Mouse (Mus musculus): ENCODE measurements at regions not wholly inside any gene's neighbourhood (a gene's known extent, or its start where the extent isn't known, plus 50 kb on each side); places are given as distances from the start of the nearest gene placed in this dataset.
A peak's percentile ranks its signal among the peaks of the same experiment; 100 is the strongest.

DNA sequence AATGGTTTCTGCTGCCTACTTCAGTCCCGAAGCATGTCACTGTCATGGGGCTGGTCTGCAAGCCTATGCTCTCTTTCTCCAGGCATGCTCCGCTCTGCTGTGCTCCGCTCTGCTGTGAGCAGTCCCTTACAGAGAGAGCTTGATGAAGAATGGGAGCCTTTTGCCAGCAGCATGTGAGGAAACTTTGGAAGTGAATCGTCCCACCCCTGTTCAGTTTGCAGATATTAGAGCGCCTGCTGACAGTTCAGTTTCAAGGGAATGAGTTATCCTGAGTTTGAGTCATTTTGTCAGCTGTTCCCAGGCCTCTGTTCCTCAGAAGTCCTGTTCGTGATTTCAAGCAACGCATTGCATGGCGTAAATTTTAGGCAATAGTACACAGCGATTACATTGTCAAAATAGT is 173.6 kb downstream of the Gm19410 start:
- DNase-seq = no peak

DNA sequence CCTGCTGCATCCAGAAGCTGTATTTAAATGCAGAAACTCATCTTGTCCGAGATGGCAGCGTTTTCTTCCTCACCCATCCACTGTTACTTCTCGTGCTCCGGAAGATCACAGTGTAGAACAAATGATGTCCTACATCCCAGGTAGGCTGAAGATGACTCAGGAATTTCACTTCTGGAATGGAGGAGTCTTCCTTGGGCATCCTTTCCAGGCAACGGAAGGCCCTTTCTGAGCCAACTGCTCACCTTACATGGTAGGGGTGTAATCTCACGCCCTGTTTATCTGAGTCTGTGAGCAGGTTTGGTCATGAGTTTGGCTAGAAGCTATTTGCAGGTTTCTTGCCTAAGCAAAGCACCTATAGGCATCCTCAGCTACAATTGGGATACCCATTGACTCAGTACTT is 176.9 kb downstream of the Gm19410 start:
- DNase-seq = no peak

DNA sequence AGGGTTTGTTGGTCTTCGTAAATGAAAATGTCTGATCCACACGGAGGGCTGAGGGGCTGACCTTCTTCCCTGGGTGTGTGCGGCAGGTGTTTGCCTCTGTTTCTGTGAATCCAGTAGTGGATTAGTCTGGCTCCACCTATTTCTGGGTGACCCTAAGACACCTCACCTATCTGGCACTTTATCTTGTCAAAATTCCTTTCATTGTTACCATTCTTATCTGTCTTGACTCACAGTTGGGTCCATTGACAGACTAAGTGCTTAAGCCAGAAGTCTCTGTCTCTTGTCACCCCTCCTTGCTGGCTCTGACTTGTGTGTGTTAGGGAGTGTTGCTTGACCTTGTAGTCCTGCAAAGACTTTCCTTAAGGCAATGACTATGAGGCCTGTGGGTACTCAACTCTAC is 178.1 kb downstream of the Gm19410 start:
- no peak for DNase-seq

DNA sequence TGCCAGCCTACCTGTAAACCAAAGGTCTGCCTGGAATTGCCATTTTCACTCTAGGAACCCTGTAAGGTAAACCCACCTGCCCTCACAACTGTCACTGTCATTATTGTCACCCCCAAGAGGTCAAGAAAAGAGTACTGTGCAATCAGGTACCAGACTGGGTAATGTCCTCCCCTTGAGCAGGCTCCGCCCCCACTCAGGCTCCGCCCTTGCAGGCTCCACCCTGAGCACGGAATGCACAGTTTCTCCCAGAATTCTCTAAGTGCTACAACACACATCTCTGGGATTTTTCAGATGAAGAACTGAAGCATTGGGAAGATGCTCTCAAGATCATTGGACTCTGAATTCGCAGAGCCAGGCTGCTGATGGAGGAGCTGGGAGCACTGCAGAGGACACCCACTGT is 178.9 kb downstream of the Gm19410 start:
- DNase-seq = no peak

DNA sequence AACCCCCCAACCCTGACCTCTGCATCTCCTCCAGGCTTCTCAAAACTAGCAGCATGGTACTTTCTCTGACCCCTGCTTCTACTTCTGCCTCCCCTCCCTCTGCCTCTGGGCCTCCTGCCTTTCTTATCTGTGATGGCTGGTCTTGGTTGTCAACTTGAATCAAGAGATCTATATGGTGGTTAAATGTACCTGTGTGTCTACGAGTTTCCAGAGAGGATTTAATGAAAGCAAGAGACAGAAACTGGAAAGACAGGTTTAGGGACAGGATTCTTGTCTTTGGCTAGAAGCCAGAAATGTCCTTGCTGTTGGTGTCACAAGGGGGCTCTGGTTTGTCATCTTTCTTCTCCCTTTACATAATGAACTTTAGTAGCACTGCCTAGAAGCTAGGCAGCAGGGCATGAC is 180.9 kb downstream of the Gm19410 start:
- no peak for DNase-seq

DNA sequence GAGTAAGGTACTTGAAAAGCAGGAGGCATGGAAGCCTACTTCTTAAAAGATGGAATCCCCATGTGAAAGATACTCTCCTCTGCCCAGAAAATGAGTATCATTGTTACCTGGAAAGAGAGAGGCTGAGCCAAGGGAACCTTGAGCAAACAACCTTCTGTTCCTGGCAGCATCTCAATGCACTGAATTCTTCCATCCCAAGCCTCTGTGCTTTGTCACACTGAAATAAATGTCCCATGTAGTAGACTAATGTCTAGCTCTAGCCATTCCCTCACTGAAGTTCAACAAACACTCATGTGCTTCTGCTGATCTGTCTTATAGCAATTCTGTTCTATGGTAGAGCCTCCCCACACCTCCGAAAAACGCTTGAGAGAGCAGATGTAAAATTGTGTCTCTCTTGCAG is 182.6 kb downstream of the Gm19410 start:
- peak; percentile 42 to 44 for DNase-seq

DNA sequence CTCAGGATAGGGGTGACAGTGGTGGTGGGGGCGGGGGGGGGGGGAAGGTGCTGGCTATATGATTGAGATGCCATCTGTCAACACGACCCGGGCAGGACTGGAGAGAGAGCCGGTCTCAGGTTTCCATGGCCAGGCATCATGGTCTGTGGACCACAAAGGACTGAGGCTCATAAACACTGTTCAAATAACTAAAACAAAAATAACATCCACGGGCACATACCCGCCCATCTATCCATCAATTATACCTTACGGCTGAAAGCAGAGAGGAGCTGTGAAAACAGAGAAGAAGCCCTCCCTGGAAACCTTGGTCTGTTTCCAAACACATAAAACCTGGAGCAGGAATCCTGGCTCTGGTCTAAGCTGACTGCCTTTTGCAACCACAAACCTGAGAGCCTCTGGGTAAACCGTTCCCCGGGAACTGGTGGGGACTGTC is 183.2 kb downstream of the Gm19410 start:
- peak; percentile 62 to 65 for DNase-seq

DNA sequence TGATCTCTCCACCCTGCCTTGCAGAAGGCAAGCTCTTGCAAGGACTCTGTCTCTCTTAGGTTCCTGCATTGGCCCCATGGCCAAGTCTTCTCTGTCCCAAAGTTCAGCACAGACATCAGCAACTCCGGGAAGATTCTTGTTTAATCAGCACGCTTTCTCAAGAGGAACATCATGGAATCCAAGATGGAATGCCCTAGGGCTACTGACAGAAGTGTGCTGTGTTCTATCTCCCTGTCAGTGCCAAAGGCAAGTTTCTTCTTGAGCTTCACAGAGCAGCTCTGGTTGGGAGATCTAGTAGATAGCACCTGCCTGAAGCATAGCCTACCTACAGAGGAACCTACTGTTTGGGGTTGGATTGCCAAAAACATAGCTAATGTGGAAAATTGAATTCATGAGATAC is 189.9 kb downstream of the Gm19410 start:
- no peak for DNase-seq

DNA sequence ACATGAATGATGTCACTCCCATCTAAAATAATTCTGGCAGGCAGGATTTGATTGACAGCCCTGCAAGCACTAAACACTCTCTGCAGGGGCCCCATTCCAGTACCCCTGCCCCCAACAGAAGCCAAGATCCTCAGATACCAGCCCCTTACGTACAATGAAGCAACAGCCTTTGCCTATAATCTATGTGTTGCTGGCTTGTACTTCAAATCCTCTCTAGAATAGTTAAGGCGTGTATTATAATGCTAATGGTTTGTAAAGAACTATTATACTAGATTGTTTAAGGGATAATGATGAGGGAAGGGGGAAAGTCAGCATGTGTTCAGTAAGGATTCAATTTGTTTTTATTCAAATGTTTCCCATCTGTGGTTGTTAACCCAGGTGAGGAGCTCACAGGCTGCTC is 190.7 kb downstream of the Gm19410 start:
- no peak for DNase-seq

DNA sequence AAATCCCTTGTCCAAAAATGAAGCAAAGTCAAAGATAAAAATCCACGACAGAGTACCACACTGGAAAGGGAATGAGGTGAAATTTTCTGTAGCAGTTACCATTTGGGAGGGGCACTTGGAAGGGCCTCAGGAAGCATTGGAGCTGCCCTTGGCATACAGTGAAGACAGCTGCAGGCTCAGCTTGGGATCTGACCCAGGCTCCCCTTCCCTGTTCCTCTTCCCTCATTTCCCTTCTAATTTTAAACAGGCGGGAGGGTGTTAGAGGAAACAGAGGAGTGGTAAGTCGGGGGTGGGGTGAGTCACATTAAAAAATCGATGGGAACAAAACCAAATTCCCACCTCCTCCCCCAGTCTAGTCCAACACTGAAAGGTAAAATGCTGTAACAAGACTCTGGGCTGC is 193.6 kb downstream of the Gm19410 start:
- peak; percentile 80 to 88 for DNase-seq

DNA sequence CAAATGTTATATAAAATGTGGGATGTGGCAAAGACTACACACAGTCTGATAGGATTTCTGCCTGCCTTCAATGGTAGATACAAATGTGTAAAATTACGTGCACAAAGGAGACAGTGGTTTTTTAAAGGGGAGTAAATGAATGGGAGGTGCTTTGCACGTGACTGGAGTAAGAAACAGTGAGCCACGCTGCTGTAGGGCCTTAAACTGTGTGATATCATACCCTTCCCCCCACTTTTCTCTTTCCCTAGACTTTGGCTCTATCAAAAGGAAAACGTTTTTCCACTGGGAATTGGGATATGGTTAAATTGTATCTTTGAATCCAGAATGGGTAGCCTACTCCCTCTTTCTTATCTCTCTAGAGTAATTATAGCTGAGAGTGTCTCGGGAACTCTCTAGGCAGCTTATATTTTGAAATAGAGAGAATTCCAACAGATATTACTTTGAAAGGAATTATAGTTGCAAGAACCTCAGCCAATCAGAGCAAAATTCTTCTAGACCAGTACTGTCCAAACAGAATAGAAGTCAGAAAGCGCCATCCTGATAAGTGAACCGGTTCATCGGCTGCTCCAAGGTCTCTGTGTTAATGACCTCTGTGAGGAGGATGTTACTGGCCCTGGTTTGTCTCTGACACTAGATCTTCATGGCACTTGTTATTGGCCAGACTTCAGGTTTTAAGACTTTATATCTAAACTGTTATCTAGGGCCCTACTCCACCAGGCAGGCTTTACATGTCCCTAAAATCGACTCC is 195.5 kb downstream of the Gm19410 start:
- peak in 1 of 2 experiments; percentile 25 for DNase-seq

DNA sequence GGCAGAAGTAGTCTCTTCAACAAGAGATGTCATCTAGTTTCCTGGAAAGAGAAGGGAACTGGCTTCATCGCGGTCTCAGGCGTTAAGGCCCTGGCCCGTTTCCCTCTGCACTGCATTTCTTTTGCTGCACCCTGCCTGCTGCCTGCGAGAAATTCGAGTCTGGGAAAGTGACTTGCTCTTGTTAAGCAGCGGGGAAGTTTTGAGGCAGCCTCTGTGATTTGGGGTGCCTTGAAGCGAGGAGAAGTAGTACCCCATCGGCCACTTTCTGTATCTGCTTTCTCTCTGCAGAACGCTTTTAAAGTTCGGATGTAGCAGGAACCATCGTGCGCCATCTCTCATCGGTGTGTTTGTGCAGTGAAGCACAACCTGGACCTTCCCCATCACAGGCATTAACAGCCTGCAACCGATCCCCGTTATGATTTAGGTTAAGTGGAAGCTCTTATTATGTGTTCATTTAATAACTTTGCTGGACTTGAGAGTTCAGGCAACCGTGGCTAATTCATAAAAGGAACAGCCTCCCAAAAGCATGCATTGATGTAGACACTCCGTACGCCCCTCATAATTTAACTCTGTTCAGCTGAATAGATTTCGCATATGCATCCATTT is 196.1 kb downstream of the Gm19410 start:
- peak; percentile 63 to 65 for DNase-seq

DNA sequence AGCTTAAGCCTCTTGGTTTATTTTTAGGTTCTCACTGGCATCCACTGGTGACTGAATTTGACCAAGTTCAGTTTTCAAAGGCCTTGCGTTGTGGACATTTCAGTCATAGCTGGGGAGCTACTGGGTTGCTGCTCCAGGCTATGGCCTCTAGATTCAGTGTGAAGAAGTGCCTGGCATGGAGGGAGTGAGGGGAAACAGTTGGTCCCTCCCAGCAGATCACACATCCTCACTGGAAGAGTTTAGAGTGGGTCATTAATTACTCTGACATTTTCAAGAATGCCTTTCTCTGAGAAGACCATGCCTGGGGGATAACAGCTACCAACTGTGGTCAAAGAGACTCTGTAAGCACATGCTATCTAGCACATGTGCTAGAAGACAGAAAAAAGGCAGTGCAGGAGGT is 199.3 kb downstream of the Gm19410 start:
- DNase-seq = no peak

DNA sequence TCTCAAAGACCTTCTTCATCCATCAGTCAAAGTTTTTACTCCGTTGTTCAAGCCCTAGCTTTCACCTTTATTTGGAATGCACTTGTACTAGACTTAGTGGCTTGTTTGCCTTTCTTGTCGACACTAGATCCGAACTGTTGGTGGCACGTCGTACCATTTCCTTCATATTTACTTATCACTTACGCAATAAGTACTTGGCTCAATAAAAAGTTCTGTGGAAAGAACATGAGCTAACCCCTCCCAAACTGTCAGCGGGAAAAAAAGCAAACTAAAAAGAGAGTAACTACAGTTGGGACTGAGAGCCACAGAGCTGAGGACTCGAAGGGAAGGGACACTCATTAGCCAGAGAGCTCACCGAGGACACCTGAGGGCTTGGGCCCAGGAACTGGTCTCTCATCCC is 202.8 kb downstream of the Gm19410 start:
- no peak for DNase-seq

DNA sequence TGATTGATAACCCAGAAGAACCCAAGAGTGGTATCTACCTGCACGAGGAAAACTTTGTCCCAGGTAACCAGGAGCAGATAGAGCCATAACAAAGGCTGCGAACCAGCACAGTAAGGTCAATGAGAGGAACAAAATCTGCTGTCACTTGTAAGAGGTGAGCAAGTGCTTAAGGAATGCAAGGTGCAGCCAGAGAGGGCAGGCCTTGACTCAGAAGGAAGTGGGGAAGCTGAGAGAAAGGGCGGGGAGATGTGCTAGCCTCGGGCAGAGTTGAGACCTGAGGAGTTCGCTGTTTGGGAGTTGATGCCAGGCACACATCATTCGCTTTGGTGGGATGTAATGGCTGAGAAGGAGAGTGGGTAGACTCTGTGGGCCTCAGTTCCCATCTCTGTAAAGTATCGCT is 205.5 kb downstream of the Gm19410 start:
- DNase-seq = no peak

DNA sequence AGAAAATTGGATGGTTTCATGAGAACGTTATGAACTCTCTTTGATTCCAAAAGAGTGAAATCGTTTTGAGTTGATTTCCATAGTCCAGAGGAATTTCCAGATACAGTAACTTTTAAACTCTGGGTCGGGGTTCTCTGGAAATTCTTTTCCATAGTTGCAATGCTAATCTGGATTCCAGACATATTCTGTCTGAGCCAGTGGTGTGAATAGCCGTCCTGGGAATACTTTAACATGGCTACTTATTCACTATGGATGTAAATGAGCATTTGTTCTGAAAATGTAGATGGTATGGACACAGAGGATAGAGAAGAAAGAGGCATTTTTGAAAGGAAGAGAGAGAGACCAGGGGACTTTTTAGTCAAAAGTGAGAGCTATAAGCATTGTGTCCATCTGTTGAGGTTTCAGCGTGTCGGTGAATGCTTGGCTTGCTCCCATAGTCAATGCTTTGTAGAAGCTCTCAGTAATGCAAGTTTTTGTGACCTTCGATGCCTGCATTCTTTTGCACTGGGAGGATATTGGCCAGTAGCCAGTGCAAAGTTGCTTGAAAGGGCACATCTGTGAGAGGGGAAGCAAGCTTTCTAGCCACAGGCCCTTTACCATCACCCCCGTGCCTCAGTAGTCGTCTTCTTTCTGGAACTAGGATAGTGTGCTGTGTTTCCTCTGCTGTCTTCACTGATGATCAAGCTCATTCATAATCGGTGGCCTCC is 208.9 kb downstream of the Gm19410 start:
- DNase-seq = no peak

DNA sequence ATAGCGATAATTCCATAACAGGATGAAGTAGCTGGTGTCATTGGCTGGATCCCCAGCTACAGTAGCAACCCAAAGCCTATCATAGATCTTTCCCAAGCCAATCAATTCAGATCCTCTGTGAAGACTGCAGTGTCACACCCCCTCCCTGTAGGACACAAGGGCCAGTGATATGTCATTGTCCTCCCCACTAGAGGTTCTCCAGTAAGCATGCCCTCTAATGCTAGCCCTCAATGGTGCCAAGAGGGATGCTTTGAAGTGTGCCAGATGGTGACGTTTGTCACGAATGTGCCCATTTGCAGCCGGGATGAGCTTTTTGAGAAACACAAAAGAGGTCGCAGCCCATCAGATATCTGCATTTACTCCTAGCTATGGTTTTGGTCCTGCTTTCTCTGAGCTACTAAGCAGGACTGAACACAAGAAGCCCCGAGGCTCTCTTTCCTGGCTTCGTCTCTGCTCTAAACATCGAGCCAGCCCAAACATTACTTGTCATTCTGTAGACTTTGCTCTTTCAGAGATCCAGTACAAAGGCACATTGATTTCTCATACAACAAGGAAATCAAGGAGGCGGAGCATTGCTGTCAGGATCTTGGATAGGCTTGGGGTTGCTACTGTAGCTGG is 214.2 kb downstream of the Gm19410 start:
- no peak for DNase-seq

DNA sequence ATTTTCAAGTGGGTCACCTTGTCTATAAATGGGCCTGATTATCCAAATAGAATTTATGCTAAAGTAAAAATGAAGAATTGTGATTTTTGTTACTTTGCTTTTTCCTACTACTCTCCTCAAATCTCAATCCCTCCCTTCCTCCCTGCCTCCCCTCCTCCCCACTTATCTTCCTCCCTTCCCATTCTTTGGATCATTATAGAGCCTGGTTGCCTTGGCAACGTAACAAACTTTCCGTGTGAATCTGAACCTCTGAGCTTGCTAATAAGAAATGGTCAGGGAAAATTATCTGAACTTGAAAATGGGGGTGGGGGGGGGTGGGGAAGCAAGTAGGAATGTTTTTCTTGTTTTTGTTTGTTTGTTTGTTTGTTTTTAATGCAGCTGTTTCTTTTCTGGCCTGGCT is 217.5 kb downstream of the Gm19410 start:
- no peak for DNase-seq

DNA sequence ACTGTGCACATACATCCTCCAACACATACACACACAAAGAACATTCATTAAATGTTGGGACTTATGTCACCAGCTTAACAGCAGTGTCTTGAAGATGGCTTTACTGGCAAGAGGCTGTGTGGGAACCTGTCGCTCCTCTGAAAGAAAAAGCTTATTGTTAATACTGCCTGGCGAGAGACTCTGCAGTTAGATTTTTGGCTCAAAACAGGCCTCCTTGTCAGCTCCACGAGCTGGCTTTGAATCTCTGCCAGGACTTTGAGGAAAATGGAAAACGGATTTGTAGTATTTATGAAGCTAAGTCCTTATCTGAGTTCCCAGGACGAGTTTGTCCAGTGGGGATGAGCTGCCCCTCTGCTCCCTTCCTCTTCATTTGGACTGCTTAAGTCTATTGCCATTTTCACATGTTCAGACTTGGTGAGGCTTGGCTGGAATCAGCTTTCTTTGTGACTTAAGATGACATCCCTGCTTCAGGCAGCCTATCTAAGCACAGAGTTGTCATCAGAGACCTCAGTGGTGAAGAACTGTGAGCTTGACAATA is 219.6 kb downstream of the Gm19410 start:
- DNase-seq = peak in 1 of 2 experiments; percentile 25

DNA sequence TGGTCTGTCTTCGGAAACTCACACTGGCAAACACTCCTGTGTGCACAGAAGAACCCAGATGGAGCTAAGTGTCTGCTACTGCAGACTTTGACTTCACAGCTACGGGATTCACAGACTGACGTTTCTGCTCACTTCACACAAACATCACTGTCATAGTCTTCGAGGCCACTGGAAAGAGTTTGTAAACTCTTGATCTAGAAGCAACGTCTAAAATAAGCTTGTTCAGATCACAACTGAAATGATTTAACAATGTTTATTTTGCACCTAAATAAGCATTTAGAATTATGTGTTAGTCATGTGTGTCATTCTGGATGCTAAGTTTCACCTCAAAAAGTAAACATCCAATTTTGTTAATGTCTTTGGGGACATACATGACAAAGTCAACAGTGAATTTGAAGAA is 221.7 kb downstream of the Gm19410 start:
- DNase-seq = no peak

DNA sequence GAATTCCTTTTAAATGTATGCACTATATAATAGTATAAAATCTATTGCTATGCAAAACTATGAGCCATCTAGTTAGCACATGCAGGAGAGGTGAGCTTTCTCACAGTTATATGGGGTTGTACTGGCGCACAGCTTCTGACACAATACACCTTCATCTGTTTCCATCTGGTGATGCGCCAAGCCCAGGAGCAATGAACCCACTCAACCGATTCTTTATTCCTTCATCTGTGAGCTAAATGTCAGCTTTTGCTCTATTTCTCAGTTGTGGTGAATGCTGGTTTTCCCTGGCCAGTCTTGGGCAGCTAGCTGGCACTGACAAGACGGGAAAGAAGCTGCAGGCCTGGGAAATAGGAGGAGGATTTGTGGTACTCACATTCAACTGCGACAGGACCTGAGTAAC is 225.4 kb downstream of the Gm19410 start:
- DNase-seq = peak; percentile 52 to 73

DNA sequence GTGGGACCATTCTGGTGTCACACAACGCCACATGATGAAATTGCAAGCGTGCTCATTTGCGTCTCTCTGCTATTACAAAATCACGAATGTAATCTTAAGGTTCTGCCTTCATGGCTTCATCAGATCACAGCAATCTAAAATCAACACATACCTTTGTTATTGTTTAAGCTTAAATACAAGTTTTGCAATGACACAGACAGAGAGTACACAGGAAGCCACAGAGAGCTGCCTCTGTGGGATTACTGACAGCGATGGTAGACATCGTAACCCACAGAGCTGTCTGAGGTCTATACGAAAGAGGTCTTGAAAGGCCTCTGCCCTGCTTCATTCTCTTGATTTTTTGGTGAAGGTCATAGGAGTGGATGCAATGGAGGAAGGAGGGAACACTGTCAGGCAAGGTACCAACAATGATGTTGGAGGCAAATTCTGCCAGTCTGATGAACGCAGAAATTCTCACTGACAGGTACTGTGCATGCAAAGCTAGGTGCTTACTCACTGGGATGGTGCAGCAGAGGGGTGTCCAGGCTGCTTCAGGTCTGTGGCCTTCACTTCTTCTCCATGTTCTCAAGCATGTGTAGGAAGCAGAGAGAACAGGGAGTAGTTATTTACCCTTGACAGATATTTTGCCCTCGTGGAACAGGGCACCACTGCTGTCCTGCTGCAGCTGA is 226.5 kb downstream of the Gm19410 start:
- DNase-seq = no peak
